In the genomic region with DNA sequence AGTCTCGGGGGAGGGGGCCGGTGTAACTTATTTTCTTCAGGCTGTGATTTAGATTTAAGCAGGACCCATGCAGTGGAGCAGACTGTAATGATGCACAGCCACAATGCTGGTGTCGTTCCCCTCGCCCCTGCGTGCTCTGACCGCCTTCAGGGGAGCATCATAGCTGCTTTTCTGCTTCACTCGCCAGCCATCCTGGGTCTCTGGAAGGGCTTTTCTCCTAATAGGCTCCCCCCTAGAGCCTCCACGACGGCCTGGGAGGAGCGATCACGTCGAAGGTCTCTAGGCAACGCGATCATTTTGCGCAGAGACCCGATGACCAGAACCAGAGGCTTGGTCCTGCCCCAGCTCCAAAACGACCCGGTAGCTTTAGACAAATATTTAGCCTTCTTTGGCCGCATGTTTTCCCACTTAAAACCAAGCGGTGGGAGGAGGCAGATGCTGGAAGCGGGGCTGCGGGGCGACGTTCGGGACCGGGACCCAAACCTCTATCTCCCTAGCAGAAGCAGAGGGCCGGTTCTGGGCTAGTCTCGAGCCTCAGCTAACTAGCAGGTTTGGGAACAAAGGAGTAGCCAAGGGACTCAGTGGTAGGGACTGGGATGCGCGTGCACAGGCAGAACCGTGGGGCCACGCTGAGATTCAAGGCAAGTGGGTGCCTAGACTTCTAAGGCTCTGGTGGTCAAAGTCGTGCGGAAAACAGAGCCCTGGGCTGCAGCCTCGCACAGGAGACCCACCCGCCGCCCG, we compare ENCODE assay signal across 9 mouse cellular contexts. TPM values are rescaled to one million over a fixed set of nuclear protein-coding genes. Genes with fewer than 3 reads are reported as not detected.
DNase-seq lines count a peak whose midpoint lies in the region; ATAC-seq and TF ChIP-seq lines count a peak whose summit lies in the region.
"Had no signal": no experiment of that assay in that cellular context is flagged by ENCODE, and none has a peak within 500 bp of the region (broad histone marks: within the 10 kb centered on the region; RNA-seq: fewer than 3 reads in every experiment).

No protein-coding gene starts in this region.

- no peaks in the 10 kb centered on the region for H3K36me3 ChIP-seq in testis, adult 2 months (ENCODE audit: control insufficient read depth, insufficient read depth, low read length)
- H3K36me3 ChIP-seq in limb, embryonic 15.5 days: no peaks in the 10 kb centered on the region
- H3K36me3 ChIP-seq in stomach, postnatal 0 days (ENCODE audit: control insufficient read depth, insufficient read depth, low read length): no peaks in the 10 kb centered on the region

- H3K27me3 ChIP-seq in testis, adult 2 months (ENCODE audit: control insufficient read depth, insufficient read depth, low read length): peaks cover 2% of the 10 kb centered on the region
- peaks cover 45% of the 10 kb centered on the region for H3K27me3 ChIP-seq in limb, embryonic 15.5 days
- peaks cover 11% of the 10 kb centered on the region for H3K27me3 ChIP-seq in stomach, postnatal 0 days (ENCODE audit: control insufficient read depth, insufficient read depth, low read length)

- H3K4me3 ChIP-seq in testis, adult 2 months (ENCODE audit: control insufficient read depth, low read depth, low read length): peak overlapping the region; percentile 58
- peak overlapping the region; percentile 30 for H3K4me3 ChIP-seq in limb, embryonic 15.5 days
- H3K4me3 ChIP-seq in stomach, postnatal 0 days (ENCODE audit: low read depth, low read length): peak overlapping the region; percentile 25

- TF ChIP-seq POLR2A in testis, adult 2 months (IDR thresholded peaks at IDR 0.05; ENCODE audit: control insufficient read depth, low read depth, low read length): no peak

- peak overlapping the region; percentile 57 for H3K4me2 ChIP-seq in limb, embryonic 15.5 days
- peak overlapping the region; percentile 34 for H3K4me2 ChIP-seq in stomach, postnatal 0 days (replicated peaks; ENCODE audit: low read depth)

- H3K9ac ChIP-seq in limb, embryonic 15.5 days: no peak overlapping the region
- no peak overlapping the region for H3K9ac ChIP-seq in stomach, postnatal 0 days (ENCODE audit: low read length)

- no peak for ATAC-seq in limb, embryonic 15.5 days (ENCODE audit: insufficient number of reproducible peaks, low FRiP score, low TSS enrichment, low read depth)
- peak; percentile 30; the same call in 1 of the 2 replicates for ATAC-seq in stomach, postnatal 0 days (ENCODE audit: low FRiP score, low TSS enrichment)

- H3K4me1 ChIP-seq in testis, adult 2 months (ENCODE audit: control insufficient read depth, insufficient read depth, low read length): peaks cover 13% of the 10 kb centered on the region
- peaks cover 13% of the 10 kb centered on the region for H3K4me1 ChIP-seq in limb, embryonic 15.5 days
- H3K4me1 ChIP-seq in stomach, postnatal 0 days (replicated peaks; ENCODE audit: control insufficient read depth, insufficient read depth): no peaks in the 10 kb centered on the region

- DNase-seq in cerebellum, postnatal 10 days: peak; percentile 43 to 46
- DNase-seq in cerebellum, adult 8-10 months: no peak
- DNase-seq in testis, postnatal 14 days (ENCODE audit: low spot score): no peak
- DNase-seq in stomach, postnatal 0 days (ENCODE audit: low spot score): no peak
- no peak for DNase-seq in thymus, adult 18-20 months
- no peak for DNase-seq in frontal cortex, postnatal 25 days (ENCODE audit: low spot score in 2 of 2)

- H3K9me3 ChIP-seq in limb, embryonic 15.5 days: no peaks in the 10 kb centered on the region
- no peaks in the 10 kb centered on the region for H3K9me3 ChIP-seq in stomach, postnatal 0 days (ENCODE audit: control insufficient read depth, low read length)

- no peak for TF ChIP-seq CTCF in testis, adult 2 months (IDR thresholded peaks at IDR 0.05; ENCODE audit: control insufficient read depth, insufficient read depth, insufficient replicate concordance, low read depth, low read length)
- no peak for TF ChIP-seq CTCF in stomach, postnatal 0 days (IDR thresholded peaks at IDR 0.05; ENCODE audit: low read depth)

- no peak overlapping the region for H3K27ac ChIP-seq in testis, adult 2 months (ENCODE audit: control insufficient read depth, insufficient read depth, low read depth, low read length)
- no peak overlapping the region for H3K27ac ChIP-seq in limb, embryonic 15.5 days
- no peak overlapping the region for H3K27ac ChIP-seq in stomach, postnatal 0 days (replicated peaks)

- TF ChIP-seq EP300 in stomach, postnatal 0 days (optimal IDR thresholded peaks at IDR 0.05): no peak

- 11% methylated on average over 38 of the region's 38 CpGs for WGBS in limb, embryonic 15.5 days
- 8% methylated on average over 38 of the region's 38 CpGs for WGBS in stomach, postnatal 0 days

RNA-seq across cellular contexts. Expression of a gene that starts 0.7 kb away (rescaled TPM):
- 0.05 and 0.06 TPM in 2 replicates for polyA plus RNA-seq in testis, adult 2 months (2012; rRNA removed)
- 0.13 TPM in 1 of 2 replicates, not detected in the other for polyA plus RNA-seq in limb, embryonic 15.5 days (2015; fragmentation: Nextera tagmentation; extraction: Ambion mirVana)
- 3.2 and 3.8 TPM in 2 replicates for polyA plus RNA-seq in stomach, postnatal 0 days (2015; fragmentation: Nextera tagmentation; extraction: Ambion mirVana)
- polyA plus RNA-seq: liver, adult 2 months had no signal

RNA-seq across cellular contexts. Expression of a gene that starts 22.9 kb away (rescaled TPM):
- 1.7 and 2.0 TPM in 2 replicates for polyA plus RNA-seq in testis, adult 2 months (2012; rRNA removed)
- 0.17 and 0.33 TPM in 2 replicates for polyA plus RNA-seq in limb, embryonic 15.5 days (2015; fragmentation: Nextera tagmentation; extraction: Ambion mirVana)
- polyA plus RNA-seq in stomach, postnatal 0 days (2015; fragmentation: Nextera tagmentation; extraction: Ambion mirVana): 1.4 and 1.6 TPM in 2 replicates
- polyA plus RNA-seq: liver, adult 2 months had no signal

RNA-seq across cellular contexts. Expression of a gene that starts 45.0 kb away (rescaled TPM):
- 6.7 and 9.2 TPM in 2 replicates for polyA plus RNA-seq in testis, adult 2 months (2012; rRNA removed)
- 1.2 and 1.8 TPM in 2 replicates for polyA plus RNA-seq in limb, embryonic 15.5 days (2015; fragmentation: Nextera tagmentation; extraction: Ambion mirVana)
- 1.1 and 1.3 TPM in 2 replicates for polyA plus RNA-seq in stomach, postnatal 0 days (2015; fragmentation: Nextera tagmentation; extraction: Ambion mirVana)
- polyA plus RNA-seq: liver, adult 2 months had no signal

Comparison
In these comparisons a context has a peak if more than half of its experiments do, and no peak if none do; other contexts are left out.
1. DNase-seq: peak in cerebellum, postnatal 10 days (2 of 2); none in cerebellum, adult 8-10 months (single experiment), testis, postnatal 14 days (single experiment), stomach, postnatal 0 days (single experiment), thymus, adult 18-20 months (0 of 2) and frontal cortex, postnatal 25 days (0 of 2).
2. Peak in every context shown above with its lines, with median percentiles within 50 percentile points of each other: H3K4me3 ChIP-seq.